Mouse (Mus musculus): ENCODE results near the gene D830030K20Rik. TPM values are rescaled to one million over a fixed set of nuclear protein-coding genes. Genes with fewer than 3 reads are reported as not detected.
"Not testable (repeated sequence)": the region's sequence is repeated elsewhere in the genome, so short reads cannot be mapped to it uniquely, and the experiment has no call there.

Gene D830030K20Rik
- 32.7 and 39.3 TPM in 2 replicates for polyA plus RNA-seq (2015; fragmentation: Nextera tagmentation; extraction: Ambion mirVana)

GRCm38 (mm10) chr14:3208272-3209152, at the start of gene D830030K20Rik:
Gene D830030K20Rik, plus strand, starts transcription at chr14:3208488.
- not testable (repeated sequence) for ATAC-seq (ENCODE audit: extremely low read depth, insufficient number of reproducible peaks, low FRiP score, low TSS enrichment)
- H3K9ac ChIP-seq: peak within 1 kb of the TSS; percentile 80
- WGBS: 0% methylated on average over 23 of the region's 62 CpGs

GRCm38 (mm10) chr14:3187955-3188354, 20.3 kb upstream of the D830030K20Rik start, which contains the start of gene Gm5795:
Gene Gm5795, plus strand, starts transcription at chr14:3188255.
- H3K4me1 ChIP-seq; H3K9ac ChIP-seq; H3K4me3 ChIP-seq; H3K9me3 ChIP-seq; H3K27me3 ChIP-seq (replicated peaks); H3K36me3 ChIP-seq; ATAC-seq (ENCODE audit: extremely low read depth, insufficient number of reproducible peaks, low FRiP score, low TSS enrichment); H3K4me2 ChIP-seq; H3K27ac ChIP-seq (replicated peaks): not testable (repeated sequence)
- WGBS: no CpG with 5 or more reads among the region's 2 CpGs

More at GRCm38 (mm10) chr14:3208272-3209152, at the start of gene D830030K20Rik:
- H3K9me3 ChIP-seq; H3K27me3 ChIP-seq (replicated peaks); H3K36me3 ChIP-seq; H3K27ac ChIP-seq (replicated peaks); H3K4me1 ChIP-seq: not testable (repeated sequence)
- Histone ChIP-seq H3K4me3 (peak within 1 kb of the TSS; percentile 63), H3K4me2 (peak within 1 kb of the TSS; percentile 81)

- not testable (repeated sequence) for ATAC-seq (ENCODE audit: extremely low read depth, insufficient number of reproducible peaks, low FRiP score, low TSS enrichment)
- H3K4me3 ChIP-seq: peak overlapping the region; percentile 25
- WGBS: 6% methylated on average over 10 of the region's 11 CpGs
These were observed 1.1 kb downstream of the D830030K20Rik start for GRCm38 (mm10) chr14:3209367-3209766.

GRCm38 (mm10) chr14:3262531-3262930, 54.2 kb downstream of the D830030K20Rik start:
- not testable (repeated sequence) for H3K27me3 ChIP-seq (replicated peaks); H3K27ac ChIP-seq (replicated peaks); H3K9ac ChIP-seq; H3K4me3 ChIP-seq; H3K9me3 ChIP-seq; ATAC-seq (ENCODE audit: extremely low read depth, insufficient number of reproducible peaks, low FRiP score, low TSS enrichment); H3K4me2 ChIP-seq; H3K36me3 ChIP-seq; H3K4me1 ChIP-seq
- WGBS: 79% methylated on average over 2 of the region's 2 CpGs

More at GRCm38 (mm10) chr14:3209367-3209766, 1.1 kb downstream of the D830030K20Rik start:
- H3K4me1 ChIP-seq; H3K36me3 ChIP-seq; H3K9me3 ChIP-seq; H3K9ac ChIP-seq; H3K27me3 ChIP-seq (replicated peaks); H3K27ac ChIP-seq (replicated peaks): not testable (repeated sequence)
- peak overlapping the region; percentile 44 for H3K4me2 ChIP-seq

Other genes starting within 250 kb of the D830030K20Rik start
- gene Gm2888, start 178.5 kb upstream of the D830030K20Rik start, polyA plus RNA-seq (2015; fragmentation: Nextera tagmentation; extraction: Ambion mirVana): not detected in 2 replicates
- gene Gm2897, start 159.2 kb upstream of the D830030K20Rik start, polyA plus RNA-seq (2015; fragmentation: Nextera tagmentation; extraction: Ambion mirVana): 3.4 TPM in 2 replicates
- gene Gm10340, start 74.5 kb upstream of the D830030K20Rik start, polyA plus RNA-seq (2015; fragmentation: Nextera tagmentation; extraction: Ambion mirVana): 0.13 TPM in 1 of 2 replicates, not detected in the other
- gene Gm5795, start 20.2 kb upstream of the D830030K20Rik start, polyA plus RNA-seq (2015; fragmentation: Nextera tagmentation; extraction: Ambion mirVana): not detected in 2 replicates
- gene Gm2956, start 124.1 kb downstream of the D830030K20Rik start, polyA plus RNA-seq (2015; fragmentation: Nextera tagmentation; extraction: Ambion mirVana): not detected in 2 replicates
- not detected in 2 replicates for gene Gm10413, start 186.6 kb downstream of the D830030K20Rik start, polyA plus RNA-seq (2015; fragmentation: Nextera tagmentation; extraction: Ambion mirVana)
- gene Gm10409, start 204.1 kb downstream of the D830030K20Rik start, polyA plus RNA-seq (2015; fragmentation: Nextera tagmentation; extraction: Ambion mirVana): 7.0 and 7.8 TPM in 2 replicates
- gene Gm3005, start 219.6 kb downstream of the D830030K20Rik start, polyA plus RNA-seq (2015; fragmentation: Nextera tagmentation; extraction: Ambion mirVana): 14.6 and 15.8 TPM in 2 replicates
- not detected in 2 replicates for gene Gm10408, start 240.9 kb downstream of the D830030K20Rik start, polyA plus RNA-seq (2015; fragmentation: Nextera tagmentation; extraction: Ambion mirVana)

Data from heart, embryonic 13.5 days (tissue).